Mouse (Mus musculus) limb, embryonic 12.5 days (tissue): ENCODE measurements around the gene Gm20441. TPM values are rescaled to one million over a fixed set of nuclear protein-coding genes. Genes with fewer than 3 reads are reported as not detected.
A peak's percentile ranks its signal among the peaks of the same experiment; 100 is the strongest.

Experiments
- ATAC-seq: fragments of 200-750 bp; cut with Nextera tagmentation; 2 replicates; pipeline ENCODE4 v1.8.0; 2017; ENCODE audit warnings: low read depth, moderate TSS enrichment; ENCODE audit not compliant: insufficient number of reproducible peaks, insufficient read depth, low FRiP score, low TSS enrichment
- H3K27ac ChIP-seq: fragments of 300-500 bp; sonication (generic); 2 replicates; pipeline ENCODE4 v1.5.1; 2016; ENCODE audit warnings: mild to moderate bottlenecking, moderate library complexity
- H3K27me3 ChIP-seq: fragments of 300-500 bp; sonication (generic); 2 replicates; pipeline ENCODE4 v1.6.1; 2016; ENCODE audit warnings: mild to moderate bottlenecking, moderate library complexity
- H3K36me3 ChIP-seq: fragments of 300-500 bp; sonication (generic); 2 replicates; pipeline ENCODE4 v1.6.1; 2016; ENCODE audit warnings: mild to moderate bottlenecking, moderate library complexity
- H3K4me1 ChIP-seq: fragments of 300-500 bp; sonication (generic); replicated peaks from 2 replicates; pipeline ENCODE4 v1.6.1; 2016
- H3K4me2 ChIP-seq: fragments of 300-500 bp; sonication (generic); 2 replicates; pipeline ENCODE4 v1.6.1; 2016; ENCODE audit warnings: mild to moderate bottlenecking, moderate library complexity
- H3K4me3 ChIP-seq: fragments of 300-500 bp; sonication (generic); replicated peaks from 2 replicates; pipeline ENCODE4 v1.5.1; 2016; ENCODE audit warnings: mild to moderate bottlenecking
- H3K9ac ChIP-seq: fragments of 300-500 bp; sonication (generic); replicated peaks from 2 replicates; pipeline ENCODE4 v1.6.1; 2016; ENCODE audit warnings: mild to moderate bottlenecking, moderate library complexity
- H3K9me3 ChIP-seq: fragments of 300-500 bp; sonication (generic); 2 replicates; pipeline ENCODE4 v1.6.1; 2016; ENCODE audit warnings: mild to moderate bottlenecking, moderate library complexity
- WGBS: fragments of 180-500 bp; shearing (Covaris S2); methylation state at CpG from one replicate; pipeline ENCODE4 v1.1.7; 2016; 5-methylcytosine and 5-hydroxymethylcytosine counted together
- polyA plus RNA-seq: library from polyadenylated mRNA; unstranded; fragments of >200 nt; fragmentation: Nextera tagmentation; extraction: Ambion mirVana; gene quantifications from 2 replicates; pipeline ENCODE4 v1.2.1, GENCODE M21; 2016

Gene Gm20441
- polyA plus RNA-seq = 0.35 TPM in 1 of 2 replicates, not detected in the other

DNA sequence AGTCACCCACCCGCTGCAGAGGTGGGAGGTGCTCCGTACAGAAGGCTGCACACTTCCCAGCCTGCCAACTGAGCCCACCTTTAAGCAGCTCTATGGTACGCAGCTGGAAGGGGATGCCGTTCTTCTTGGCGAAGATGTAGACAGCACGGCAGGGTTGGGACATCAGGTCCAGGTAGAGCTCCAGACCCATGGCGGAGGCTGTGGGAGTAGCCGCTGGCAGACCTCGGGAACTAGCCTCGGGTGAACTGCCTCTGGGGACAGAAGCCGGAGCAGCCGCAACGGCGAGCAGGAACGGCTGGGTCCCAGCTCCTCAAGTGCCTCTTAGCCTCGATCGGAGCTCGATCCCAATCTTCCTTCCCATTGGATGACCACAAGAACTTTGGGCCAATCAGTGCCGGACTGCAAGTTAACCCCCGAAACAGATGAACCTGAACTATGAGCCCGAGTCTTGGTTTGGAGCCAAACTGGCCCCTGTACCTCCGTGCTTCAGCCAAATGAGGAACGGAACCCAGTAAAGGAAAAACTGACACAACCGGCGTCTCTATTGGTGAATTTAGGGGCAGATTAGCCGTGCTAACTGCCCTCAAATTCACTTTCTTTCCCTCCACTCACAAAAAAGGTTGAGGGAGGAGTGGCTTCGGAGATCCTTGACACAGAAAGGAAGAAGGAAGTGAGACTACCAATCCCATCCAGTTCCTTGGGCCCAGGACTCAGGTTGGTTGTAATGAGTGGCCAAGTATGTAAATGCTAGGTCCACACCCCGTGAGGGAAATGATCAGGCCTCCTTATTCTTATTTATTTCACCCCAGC, at the start of gene Gm20441, which contains the start of gene Gstt3:
Gene Gm20441 (minus strand): TSS at position 186 of the 810 bp plus-strand sequence.
Gene Gstt3 (minus strand): TSS at position 646 of the 810 bp plus-strand sequence.
- WGBS = 1% methylated on average over 28 of the region's 28 CpGs
- H3K4me1 ChIP-seq = peaks cover 11% of the 10 kb centered on the region
- peak within 1 kb of the TSS; percentile 48 for H3K4me3 ChIP-seq
- peak; percentile 70 for ATAC-seq
- no peak within 1 kb of the TSS for H3K27ac ChIP-seq
- H3K27me3 ChIP-seq = peaks cover 19% of the 10 kb centered on the region; the same call in 1 of the 2 replicates
- no peaks in the 10 kb centered on the region for H3K9me3 ChIP-seq
- H3K4me2 ChIP-seq = peak within 1 kb of the TSS; percentile 80
- no peaks in the 10 kb centered on the region for H3K36me3 ChIP-seq
- peak within 1 kb of the TSS; percentile 51 for H3K9ac ChIP-seq

DNA sequence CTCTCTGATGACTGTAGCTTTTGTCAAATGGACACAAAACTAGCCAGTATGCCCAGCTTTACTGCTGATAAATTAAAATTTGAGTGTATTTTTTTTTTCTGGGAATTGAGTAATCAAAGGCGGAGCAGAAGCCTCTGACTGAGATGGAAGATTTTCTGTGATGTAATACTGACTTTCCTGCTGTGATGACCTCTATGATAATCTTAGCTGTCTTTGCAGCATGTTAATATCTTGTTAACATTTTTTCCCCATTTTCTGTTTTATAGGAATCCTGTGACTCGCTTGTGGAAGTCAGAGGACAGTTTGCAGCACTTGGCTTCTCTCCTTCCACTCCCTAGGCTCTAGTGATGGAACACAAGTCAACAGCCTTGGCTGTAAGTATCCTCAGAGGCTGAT, 49.5 kb upstream of the Gm20441 start:
- 82% methylated on average over 2 of the region's 2 CpGs for WGBS
- Histone ChIP-seq H3K36me3 (no peaks in the 10 kb centered on the region), H3K4me2 (no peak overlapping the region), H3K27me3 (peaks cover 24% of the 10 kb centered on the region), H3K9ac (no peak overlapping the region), H3K4me1 (peaks cover 15% of the 10 kb centered on the region), H3K27ac (no peak overlapping the region), H3K9me3 (no peaks in the 10 kb centered on the region), H3K4me3 (no peak overlapping the region)
- no peak for ATAC-seq

DNA sequence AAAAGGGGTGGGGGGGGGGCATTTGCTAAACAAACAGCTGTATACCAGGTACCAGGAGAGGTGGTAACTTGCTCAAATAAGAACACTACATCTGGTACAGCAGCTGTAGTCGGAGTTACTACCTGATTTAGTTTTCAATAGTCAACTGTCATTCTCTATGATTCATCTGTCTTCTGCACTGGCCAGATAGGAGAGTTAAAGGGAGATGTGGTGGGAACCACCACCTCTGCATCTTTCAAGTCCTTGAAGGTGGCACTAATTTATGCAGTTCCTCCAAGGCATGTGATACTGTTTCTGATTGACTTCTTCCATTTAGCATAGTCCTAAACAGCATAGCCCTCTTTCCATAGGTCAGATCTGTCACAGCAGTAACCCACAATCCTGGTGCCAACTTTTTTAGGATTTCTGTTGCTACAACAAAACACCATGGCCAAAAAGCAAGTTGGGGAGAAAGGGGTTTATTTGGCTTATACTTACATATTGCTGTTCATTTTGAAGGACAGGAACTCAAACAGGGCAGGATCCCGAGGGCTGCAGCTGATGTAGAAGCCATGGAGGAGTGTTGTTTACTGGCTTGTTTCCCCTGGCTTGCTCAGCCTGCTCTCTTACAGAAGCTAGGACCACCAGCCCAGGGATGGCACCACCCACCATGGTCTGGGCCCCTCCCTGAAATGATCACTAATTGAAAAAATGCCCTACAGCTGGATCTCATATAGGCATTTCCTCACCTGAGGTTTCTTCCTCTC, 48.9 kb upstream of the Gm20441 start:
- peaks cover 24% of the 10 kb centered on the region for H3K27me3 ChIP-seq
- WGBS = 65% methylated on average over 2 of the region's 2 CpGs

DNA sequence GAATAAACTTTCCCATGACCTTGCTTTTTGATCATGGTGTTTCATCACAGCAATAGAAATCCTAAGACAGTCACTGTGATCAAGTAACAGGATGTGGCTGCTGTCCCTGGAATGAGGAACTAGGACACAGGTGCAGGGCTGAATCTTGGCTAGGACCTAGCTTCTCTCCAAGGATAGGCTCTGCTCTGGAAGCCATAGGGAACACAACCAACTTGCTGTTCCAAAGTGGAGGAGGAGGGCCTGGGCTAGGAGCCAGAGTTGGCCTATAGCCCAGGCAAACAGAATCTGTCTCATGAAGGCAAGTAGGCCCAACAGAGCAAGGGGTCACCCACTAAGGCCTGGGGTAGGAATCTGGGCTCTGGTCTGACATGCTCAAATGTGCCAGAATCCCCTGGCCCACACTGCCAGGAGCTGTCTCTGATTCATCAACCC, 47.8 kb upstream of the Gm20441 start:
- ATAC-seq = no peak
- Histone ChIP-seq H3K4me1 (peaks cover 3% of the 10 kb centered on the region; the same call in 1 of the 2 replicates), H3K9ac (no peak overlapping the region), H3K4me3 (no peak overlapping the region), H3K4me2 (no peak overlapping the region), H3K27me3 (peaks cover 13% of the 10 kb centered on the region), H3K27ac (no peak overlapping the region), H3K36me3 (no peaks in the 10 kb centered on the region), H3K9me3 (no peaks in the 10 kb centered on the region)

More for the DNA sequence above, 48.9 kb upstream of the Gm20441 start:
- Histone ChIP-seq H3K4me3 (no peak overlapping the region), H3K9me3 (no peaks in the 10 kb centered on the region), H3K27ac (no peak overlapping the region), H3K4me1 (peaks cover 12% of the 10 kb centered on the region; the same call in 1 of the 2 replicates), H3K4me2 (no peak overlapping the region), H3K9ac (no peak overlapping the region), H3K36me3 (no peaks in the 10 kb centered on the region)
- ATAC-seq = no peak

DNA sequence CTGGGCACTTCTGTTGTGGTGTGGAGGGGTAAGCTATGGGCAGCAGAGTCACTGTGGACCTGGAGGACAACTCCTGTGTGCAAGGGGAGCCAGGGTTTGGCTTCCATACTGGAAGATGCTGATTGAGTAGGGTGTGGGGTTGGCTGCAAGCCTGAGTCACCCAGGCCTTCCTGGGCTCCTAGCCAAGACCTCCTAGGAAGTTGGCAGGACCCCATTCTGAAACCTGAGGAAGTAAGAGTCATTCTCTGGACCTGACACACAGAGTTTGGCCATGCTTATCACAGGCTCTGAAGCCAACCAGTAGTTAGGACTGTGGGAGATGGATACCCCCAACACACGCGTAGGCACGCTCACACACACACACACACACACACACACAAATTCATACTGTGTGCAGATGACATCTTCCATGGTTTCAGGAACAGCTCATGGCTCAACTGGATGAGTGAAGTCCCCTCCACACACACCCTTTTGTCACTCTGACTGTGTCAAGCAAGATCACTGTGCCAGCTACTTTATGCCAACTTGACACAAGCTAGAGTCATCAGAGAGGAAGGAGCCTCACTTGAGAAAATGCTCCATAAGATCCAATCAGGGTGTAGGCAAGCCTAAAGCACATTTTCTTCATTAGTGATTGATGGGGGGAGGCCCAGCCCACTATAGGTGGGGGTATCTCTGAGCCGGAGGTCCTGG, 47.1 kb upstream of the Gm20441 start:
- no peak for ATAC-seq
- Histone ChIP-seq H3K9me3 (no peaks in the 10 kb centered on the region), H3K9ac (no peak overlapping the region), H3K4me3 (no peak overlapping the region), H3K4me1 (no peaks in the 10 kb centered on the region), H3K36me3 (no peaks in the 10 kb centered on the region), H3K27ac (no peak overlapping the region), H3K4me2 (no peak overlapping the region), H3K27me3 (peaks cover 7% of the 10 kb centered on the region)
- 91% methylated on average over 4 of the region's 4 CpGs for WGBS

DNA sequence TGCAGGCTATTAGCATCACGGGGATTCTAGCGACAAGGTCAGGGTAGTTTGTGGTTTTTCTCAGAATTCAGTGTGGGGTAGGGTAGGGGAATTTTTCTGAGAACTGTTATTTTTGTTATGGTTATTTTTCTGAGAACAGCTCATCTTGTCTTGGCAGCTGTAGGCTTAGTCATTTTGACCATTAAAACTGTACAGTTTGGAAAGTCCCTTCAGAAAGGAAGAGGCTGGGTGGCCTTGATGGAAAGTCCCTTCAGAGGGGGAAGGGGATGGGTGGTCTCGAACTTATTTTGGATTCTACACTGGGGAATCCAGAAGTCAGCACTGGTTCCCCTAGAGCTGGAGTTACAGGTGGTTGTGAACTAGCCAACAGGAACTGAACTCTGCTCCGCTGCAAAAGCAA, 43.8 kb upstream of the Gm20441 start:
- Histone ChIP-seq H3K4me1 (no peaks in the 10 kb centered on the region), H3K9me3 (no peaks in the 10 kb centered on the region), H3K9ac (no peak overlapping the region), H3K4me3 (no peak overlapping the region), H3K4me2 (no peak overlapping the region), H3K27me3 (no peaks in the 10 kb centered on the region), H3K27ac (no peak overlapping the region), H3K36me3 (no peaks in the 10 kb centered on the region)
- WGBS = 87% methylated on average over 4 of the region's 4 CpGs
- ATAC-seq = no peak

DNA sequence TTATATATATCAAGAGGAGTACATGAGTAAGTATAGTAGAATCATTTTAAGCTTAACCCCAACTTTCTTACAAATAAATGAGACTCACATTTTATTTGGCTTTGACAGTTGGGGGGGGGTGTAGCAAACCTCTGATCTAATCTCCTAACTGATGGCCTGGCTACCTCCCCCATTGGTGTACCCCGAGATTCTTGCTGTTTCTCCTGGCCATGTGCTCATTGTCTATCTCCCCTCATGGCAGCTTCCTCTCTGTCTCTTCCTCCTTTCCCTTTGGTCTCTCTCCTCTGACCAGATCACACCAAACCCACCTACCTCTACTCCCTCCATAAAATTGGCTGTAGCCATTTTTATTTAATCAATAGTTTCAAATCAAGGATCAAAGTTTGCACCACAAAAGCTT, 43.0 kb upstream of the Gm20441 start:
- 92% methylated on average over 1 of the region's 1 CpGs for WGBS
- ATAC-seq = no peak
- Histone ChIP-seq H3K4me1 (no peaks in the 10 kb centered on the region), H3K9ac (no peak overlapping the region), H3K27ac (no peak overlapping the region), H3K27me3 (no peaks in the 10 kb centered on the region), H3K4me2 (no peak overlapping the region), H3K36me3 (no peaks in the 10 kb centered on the region), H3K4me3 (no peak overlapping the region), H3K9me3 (no peaks in the 10 kb centered on the region)

DNA sequence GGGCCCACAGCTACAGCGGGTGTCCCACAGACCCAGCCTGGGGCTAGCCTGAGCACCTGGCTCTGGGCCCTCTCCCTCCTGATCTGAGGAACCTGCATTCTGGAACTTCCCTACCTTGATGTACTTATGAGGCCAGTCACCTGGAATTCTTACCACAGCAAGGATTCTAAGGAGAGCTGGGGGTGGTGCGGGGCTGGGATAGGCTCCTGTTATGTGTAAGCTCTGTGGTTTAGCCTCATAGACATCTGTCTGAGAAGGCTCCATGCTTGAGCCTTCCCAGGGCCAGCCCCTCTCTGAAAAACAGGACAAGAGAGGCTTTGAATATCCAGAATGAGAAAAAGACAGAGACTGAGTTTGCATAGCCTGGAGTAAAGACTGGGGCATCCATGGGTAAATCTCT, 41.7 kb upstream of the Gm20441 start, which contains the start of gene Gstt4:
Gene Gstt4 (minus strand): TSS at position 101 of the 400 bp plus-strand sequence.
- H3K4me2 ChIP-seq = no peak within 1 kb of the TSS
- 96% methylated on average over 2 of the region's 2 CpGs for WGBS
- no peak for ATAC-seq
- H3K27me3 ChIP-seq = no peaks in the 10 kb centered on the region
- H3K36me3 ChIP-seq = no peaks in the 10 kb centered on the region
- no peak within 1 kb of the TSS for H3K27ac ChIP-seq
- no peaks in the 10 kb centered on the region for H3K9me3 ChIP-seq
- H3K9ac ChIP-seq = no peak within 1 kb of the TSS
- no peak within 1 kb of the TSS for H3K4me3 ChIP-seq
- H3K4me1 ChIP-seq = no peaks in the 10 kb centered on the region

DNA sequence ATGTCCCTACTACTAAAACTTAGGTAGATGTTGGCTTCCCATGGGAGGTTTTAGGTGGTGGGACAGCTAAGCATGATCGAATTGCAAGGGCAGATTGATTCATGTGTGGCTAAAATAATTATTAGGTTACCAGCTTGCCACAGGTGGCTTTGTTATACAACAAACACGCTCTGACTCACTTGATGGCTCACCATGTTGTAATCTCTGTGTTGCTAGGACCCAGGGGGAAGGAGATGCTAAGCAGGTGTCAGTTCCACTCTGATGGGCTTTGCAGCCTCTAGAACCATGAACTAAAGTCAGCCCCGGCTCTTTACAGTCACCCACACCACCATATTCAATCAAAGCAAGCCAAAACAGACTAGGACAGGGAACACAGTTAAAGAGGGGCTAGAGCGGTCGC, 39.1 kb upstream of the Gm20441 start:
- Histone ChIP-seq H3K4me3 (no peak overlapping the region), H3K4me2 (no peak overlapping the region), H3K36me3 (no peaks in the 10 kb centered on the region), H3K9ac (no peak overlapping the region), H3K27ac (no peak overlapping the region), H3K9me3 (no peaks in the 10 kb centered on the region), H3K4me1 (no peaks in the 10 kb centered on the region), H3K27me3 (no peaks in the 10 kb centered on the region)
- WGBS = 82% methylated on average over 5 of the region's 5 CpGs
- ATAC-seq = no peak

DNA sequence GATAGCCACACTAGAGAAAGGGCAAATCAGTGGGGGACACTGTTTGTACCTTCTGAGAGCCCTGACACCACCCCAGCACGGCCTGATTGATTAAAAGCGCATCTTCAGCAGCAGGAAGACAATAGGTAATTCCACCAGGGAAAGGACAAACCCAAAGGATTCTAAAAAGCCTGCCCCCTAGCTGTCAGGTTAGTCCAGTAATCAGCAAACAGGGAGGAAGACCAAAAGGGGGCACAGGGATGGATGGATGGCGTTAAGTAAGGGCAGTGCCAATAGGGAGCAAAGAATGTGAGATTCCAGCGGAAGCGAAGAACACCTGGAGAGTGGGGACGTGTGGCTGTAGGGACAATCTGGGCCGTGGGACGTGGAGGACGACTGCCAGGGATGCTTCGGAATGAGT, 37.9 kb upstream of the Gm20441 start:
- H3K4me1 ChIP-seq = no peaks in the 10 kb centered on the region
- 63% methylated on average over 10 of the region's 10 CpGs for WGBS
- no peak overlapping the region for H3K27ac ChIP-seq
- no peaks in the 10 kb centered on the region for H3K27me3 ChIP-seq
- no peak overlapping the region for H3K9ac ChIP-seq
- H3K4me2 ChIP-seq = no peak overlapping the region
- H3K9me3 ChIP-seq = no peaks in the 10 kb centered on the region
- H3K4me3 ChIP-seq = no peak overlapping the region
- H3K36me3 ChIP-seq = no peaks in the 10 kb centered on the region
- ATAC-seq = no peak

DNA sequence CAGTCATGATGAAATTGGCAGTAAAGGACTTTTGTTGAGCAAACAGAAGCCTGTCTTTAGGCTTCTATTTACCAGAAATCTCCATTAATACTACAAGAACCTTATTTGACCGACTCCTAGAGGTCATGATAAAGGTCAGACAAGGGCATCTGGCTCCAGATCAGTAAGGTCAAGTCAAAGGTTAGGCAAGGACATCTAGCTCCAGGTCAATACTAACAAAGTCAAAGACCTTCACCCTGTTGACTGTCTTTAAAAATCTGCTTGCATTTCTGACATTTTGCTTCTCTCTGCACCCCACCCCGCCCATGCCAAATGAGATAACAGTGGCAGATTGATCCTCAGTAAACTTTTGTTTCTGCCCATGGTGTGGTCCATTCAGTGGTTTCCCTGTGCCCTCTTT, 23.5 kb upstream of the Gm20441 start:
- 60% methylated on average over 2 of the region's 2 CpGs for WGBS

More for the DNA sequence above, 23.5 kb upstream of the Gm20441 start:
- H3K9ac ChIP-seq = no peak overlapping the region
- H3K4me3 ChIP-seq = no peak overlapping the region
- no peak for ATAC-seq
- no peak overlapping the region for H3K4me2 ChIP-seq
- H3K27me3 ChIP-seq = peaks cover 4% of the 10 kb centered on the region; the same call in 1 of the 2 replicates
- H3K36me3 ChIP-seq = no peaks in the 10 kb centered on the region
- H3K9me3 ChIP-seq = 0 out of 2 replicates have a peak, but pooled peaks cover 4% of the 10 kb centered on the region
- no peaks in the 10 kb centered on the region for H3K4me1 ChIP-seq
- no peak overlapping the region for H3K27ac ChIP-seq
